Mouse (Mus musculus) bone marrow macrophage, adult 2 months (primary cell): ENCODE results near the gene Zbtb33.

Experiments
- CTCF ChIP-seq: IDR thresholded peaks from 2 replicates; pipeline ENCODE4 v1.5.1; 2012; ENCODE audit warnings: low read depth, mild to moderate bottlenecking, low read length, moderate library complexity
- POLR2A ChIP-seq: IDR thresholded peaks from 2 replicates; pipeline ENCODE4 v1.6.1; 2012; ENCODE audit warnings: mild to moderate bottlenecking, low read depth, low read length, borderline replicate concordance

GRCm38 (mm10) chrX:38189552-38190457, at the start of gene Zbtb33:
- TF ChIP-seq CTCF = 0 out of 2 replicates have a peak, but pooled peaks have one; percentile 19
- TF ChIP-seq POLR2A = no peak
